Mouse (Mus musculus) right cerebral cortex, adult 2 months (tissue): Measurements from ENCODE around the gene Ankrd52.
A peak's percentile ranks its signal among the peaks of the same experiment; 100 is the strongest.

Experiments
- DNase-seq, 2 experiments: peaks; one replicate each; pipeline ENCODE4 v3.0.0; 2021 to 2022; ENCODE audit warnings: low spot score in 2 of 2

The Ankrd52 gene

DNA sequence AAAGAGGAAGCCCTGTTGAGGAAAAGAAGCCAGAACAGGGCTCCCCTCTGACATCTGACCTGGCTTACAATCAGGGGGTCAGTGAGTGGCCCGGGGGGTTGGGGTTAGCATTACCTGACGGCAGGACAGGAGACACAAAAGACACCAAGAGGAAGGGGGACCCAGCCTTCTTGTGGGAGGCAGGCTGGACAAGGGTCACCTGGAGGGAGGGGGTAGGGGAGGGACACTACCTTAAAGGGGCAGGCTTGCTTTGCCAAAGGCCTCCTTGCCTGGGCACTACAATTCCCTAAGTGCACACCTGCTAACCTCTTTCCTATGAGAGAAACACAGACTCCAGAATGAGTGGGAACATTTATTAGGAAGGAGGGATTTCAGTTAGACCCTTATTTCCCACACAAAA, 24.1 kb downstream of the Ankrd52 start, which contains the start of gene Slc39a5:
Slc39a5 (minus strand) TSS at position 174 of the 400 bp plus-strand sequence.
- no peak for DNase-seq

DNA sequence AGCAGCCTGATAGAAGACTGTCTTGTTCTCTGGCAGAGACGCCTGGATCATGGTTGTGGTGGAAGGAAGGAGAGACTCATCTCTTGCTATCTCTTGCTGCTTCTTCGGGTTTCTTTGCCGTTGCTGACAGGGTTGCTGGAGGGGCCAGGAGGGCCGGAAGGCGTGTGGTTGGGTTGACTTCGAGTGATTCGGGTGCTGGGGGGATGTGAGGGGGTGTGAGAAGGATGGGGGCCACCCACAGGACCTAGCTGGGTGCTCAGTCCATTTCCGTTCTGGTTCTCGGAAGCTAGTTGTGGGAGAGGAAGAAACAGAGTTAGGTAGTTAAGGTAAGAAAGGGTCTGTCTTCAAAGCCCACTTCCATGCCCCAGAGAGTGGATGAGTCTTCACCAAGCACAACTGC, 24.7 kb downstream of the Ankrd52 start:
- DNase-seq: no peak

DNA sequence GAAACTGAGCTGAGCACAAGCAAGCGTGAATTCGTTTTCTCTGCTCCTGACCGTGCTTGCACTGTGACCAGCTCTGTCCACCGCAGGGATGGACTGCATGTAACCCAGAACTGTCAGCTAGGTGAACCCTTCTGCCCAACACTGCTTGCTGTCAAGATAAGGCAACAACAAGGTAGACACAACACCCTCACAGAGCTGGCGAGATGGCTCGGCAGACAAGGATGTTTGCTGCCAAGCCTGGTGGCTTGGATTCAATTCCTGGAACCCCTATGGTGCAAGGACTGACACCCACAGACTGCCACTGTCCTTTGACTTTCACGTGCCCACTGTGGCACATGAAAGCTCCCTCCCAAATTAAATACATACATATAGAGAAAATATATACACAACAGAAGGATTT, 27.0 kb downstream of the Ankrd52 start:
- no peak for DNase-seq

DNA sequence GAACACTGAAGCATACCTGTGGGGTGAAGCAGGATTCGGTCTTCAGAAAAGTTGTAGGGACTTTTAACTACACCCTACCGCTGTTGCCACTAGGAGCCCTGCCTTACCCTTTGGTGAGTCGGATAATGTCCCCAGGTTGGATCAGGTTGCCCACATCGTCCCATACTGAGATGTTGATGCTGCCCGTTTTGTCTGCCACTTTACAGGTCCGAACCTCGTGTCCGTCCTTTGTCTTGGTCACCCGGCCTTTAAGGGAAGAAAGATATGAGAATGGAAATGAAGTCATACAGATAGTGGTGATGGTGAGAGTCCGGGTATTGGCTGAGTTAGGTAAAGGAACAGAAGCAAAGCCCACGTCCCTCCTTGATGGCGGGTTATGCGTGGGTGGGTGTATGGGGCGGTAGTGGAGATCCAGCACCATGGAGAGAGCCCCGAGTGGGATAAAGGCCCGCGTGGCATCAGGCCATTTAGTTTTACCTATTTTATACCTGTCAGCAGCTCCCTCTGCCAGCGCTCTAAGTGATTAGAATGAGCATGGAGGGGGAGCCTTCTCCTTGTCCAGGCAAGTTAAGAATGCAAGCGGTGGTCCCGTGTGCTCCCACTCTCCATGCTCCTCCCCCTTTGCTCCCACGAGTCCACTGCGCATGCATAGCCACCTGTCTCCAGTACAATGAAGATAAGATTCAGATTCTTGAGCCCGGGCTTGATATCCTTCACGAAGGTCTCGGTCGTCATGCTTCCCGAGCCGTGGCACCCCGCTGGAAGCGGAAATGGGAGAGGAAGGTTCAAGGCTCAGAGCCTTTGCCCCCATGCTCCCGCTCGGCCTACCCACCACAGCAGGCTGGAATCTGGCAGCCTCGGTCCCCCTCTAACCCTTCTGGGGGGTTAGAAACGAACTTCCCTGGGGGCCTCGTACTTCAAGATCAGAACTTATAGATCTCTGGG, 31.9 kb downstream of the Ankrd52 start:
- DNase-seq: peak; percentile 61 to 70

DNA sequence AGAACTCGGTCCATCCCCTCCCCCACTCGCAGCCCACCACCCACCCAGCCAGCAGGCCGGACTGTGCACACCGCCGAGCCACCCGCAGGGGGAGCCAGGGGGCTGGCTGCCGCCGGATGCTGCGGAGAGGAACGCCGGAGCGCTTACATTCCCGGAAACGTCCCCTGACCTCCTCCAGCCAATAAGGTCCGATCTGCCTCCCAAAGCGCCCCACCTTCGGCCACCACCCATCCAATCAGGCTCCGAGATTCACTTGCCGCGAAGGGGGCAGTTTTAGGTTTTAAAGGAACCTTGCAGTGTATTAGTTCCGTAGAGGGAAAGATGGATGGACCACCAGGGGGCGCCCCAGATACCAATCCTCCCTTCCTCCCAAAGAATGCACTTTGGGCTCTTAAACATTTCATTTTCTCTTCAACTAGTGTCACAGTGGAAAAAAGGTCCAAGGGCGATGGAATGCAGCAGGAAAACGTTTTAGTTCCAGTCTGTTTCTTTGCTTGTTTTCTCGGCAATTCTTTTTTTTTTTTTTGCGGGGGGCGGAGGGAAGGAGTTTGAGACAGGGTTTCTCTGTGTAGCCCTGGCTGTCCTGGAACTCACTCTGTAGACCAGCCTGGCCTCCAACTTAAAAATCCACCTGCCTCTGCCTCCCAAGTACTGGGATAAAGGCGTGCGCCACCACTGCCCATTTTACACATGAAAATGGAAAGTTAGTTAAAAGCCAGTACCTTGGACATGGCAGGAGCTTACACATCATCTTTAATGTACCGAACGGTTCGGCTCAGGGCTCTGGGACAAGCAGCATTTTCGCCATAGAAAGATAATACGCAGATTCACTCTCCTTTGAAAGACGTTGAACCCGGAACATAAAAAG, 33.0 kb downstream of the Ankrd52 start:
- peak; percentile 98 to 99 for DNase-seq

DNA sequence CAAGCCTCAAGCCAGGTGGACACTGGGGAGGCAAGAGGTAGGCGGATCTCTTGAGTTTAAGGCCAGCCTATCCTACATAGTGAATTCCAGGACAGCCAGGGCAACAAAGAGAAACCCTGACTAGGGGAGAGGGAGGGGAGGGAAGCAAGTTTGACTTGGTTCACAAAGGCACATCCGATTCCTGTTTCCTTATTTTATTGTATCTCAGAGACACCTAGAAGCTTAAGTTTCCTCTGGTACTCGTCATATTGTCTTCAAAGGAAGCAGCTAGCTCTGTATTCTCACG, 33.6 kb downstream of the Ankrd52 start:
- DNase-seq: no peak

DNA sequence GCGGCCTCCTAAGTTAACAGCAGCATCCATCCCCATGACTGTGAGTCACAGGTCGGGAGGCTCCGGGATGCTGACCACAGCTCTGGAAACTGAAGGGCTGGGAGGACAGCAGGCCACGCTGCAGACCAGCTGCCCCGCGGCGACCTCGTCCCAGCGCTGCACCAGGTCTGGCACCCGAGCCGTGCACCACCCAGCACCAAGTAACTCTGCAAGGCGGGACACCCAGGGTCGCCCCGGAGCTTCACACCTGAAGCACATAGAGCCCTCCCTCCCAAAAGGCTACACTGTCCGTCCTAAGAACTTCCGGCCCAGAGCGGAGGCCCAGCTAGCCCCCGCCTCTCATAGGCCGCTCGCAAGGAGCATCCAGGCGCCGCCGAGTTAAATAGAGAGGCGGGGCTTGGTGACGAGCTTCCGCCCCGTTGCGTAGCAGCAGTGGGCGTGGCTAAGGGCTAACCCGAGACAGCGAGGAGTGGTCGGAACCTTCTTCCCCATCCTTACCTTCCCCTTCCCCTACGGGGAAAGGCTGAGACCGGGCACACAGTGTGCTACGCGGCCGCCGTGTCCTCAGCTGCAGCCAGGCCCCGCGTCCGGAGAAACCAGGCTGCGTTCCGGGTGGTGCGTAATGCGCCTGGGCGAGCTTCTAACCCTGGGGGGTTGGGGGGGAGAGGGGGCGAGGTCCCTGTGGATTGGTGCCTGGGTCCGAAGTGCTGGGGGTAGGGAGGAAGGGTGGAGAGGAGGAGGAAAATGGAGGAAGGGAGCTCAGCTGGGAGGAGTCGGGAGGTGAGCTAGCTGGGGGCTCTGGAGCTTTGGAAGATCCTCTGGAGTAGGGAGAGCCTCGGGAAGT, 34.5 kb downstream of the Ankrd52 start, which contains the start of the genes Nabp2 and Rnf41:
Nabp2 (minus strand) TSS at position 282 of the 844 bp plus-strand sequence.
Rnf41 (plus strand) TSS at position 447 of the 844 bp plus-strand sequence.
- peak; percentile 92 to 96 for DNase-seq

DNA sequence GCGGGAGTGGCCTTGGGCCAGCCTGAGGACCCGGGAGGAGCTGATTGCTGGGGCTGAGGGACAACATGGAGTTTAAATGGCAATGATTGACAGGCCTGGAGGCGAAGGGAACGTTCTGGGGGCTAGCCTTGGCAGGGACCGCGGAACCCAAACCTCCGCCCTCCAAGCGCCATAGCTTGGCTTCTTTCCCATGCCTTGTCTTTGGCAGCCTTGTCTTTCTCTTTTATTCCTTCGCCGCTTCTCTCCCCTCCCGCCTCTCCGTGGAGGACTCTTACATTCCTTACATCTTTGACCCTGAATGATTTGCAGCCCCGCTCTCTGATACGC, 35.1 kb downstream of the Ankrd52 start:
- no peak for DNase-seq

DNA sequence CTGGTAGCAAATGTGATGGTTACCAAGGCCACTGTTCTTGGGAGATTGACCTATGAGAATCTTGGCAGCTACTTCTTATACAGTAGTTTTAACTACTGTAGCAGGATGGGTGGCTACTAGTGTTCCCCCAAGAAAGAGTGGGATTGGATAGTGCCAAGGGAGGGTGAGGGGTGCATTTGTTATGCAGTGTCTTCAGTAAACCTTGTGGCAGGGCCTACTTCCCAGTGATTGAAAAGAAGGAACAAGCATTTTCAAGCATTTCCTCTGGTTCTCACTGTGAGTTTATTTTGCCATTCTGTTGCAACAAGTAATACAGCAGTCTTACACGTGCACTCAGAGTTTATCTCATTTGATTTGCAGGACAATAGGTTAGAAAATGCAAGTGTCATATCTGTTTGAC, 35.6 kb downstream of the Ankrd52 start:
- DNase-seq: no peak

DNA sequence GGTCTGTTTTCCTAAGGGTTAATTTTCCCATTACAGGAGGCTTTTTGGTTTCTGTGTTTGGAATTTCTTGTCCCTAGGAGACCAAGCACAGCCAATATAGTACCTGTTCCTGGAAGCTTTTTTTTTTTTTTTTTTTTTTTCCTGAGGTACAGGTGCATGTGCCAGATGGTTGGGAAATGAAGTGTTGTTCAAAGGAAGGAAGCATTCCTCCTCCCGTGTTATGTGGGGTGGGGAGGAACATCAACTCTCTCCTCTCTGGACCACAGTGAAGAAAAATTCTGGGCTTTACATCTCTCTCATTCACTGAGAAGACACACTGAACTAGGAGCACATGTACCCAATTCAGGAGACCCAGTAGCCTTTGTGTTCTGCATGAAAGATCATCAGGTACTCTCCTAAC, 36.2 kb downstream of the Ankrd52 start:
- DNase-seq: no peak

DNA sequence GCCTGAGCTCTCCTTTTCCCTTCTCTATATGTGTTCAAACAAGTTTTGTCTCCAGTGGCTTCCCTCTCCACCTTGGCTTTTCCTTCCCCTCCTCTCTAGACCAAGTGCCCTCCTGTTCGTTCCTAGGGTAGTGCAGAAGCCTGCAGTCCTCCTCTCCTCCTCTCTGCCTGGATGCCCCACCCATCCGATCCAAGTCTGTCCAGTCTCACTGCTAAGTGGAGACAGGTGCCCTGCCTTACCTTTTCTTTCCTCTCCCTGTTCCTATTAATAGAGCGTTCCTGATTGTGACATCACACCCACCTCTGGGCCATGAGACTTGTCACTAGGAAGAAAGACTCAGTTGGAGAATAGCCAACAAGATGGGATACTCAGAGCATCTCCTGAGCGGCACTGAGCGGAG, 37.9 kb downstream of the Ankrd52 start:
- no peak for DNase-seq

DNA sequence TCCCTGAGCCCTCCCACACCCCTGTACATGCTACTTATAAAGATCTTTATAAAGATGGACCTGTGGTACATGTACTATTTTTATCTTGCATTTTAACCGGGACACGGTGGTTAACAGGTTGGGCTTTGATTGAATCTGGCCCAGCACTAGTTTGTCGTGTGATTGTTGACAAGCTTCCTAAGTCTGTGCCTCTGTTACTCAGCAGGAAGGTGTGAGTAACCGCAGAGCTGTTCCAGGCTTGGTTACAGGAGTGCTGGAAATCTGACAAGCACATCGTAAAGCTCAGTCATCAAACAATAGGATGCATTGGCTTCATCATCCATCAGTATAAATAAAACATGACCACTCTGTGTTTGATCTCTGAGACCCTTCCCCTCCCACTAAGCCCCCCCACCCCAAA, 45.5 kb downstream of the Ankrd52 start:
- no peak for DNase-seq

DNA sequence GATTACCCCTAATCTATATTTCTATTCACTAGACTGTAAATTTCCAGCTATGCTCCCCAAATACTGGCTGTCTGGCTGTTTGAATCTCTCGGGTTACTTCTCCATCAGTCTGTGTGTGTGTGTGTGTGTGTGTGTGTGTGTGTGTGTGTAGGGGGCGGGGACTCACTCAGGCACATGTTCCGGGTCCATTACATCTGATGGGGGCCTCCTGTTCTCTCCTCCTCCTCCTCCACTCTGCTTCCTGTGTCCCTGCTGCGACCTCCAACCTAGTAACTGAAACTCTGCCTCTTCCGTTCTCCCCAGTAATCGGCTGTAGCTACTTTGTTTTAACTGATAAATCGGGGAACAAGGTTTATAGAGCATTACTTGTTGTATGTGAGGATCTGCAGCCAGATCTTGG, 47.7 kb downstream of the Ankrd52 start:
- no peak for DNase-seq

DNA sequence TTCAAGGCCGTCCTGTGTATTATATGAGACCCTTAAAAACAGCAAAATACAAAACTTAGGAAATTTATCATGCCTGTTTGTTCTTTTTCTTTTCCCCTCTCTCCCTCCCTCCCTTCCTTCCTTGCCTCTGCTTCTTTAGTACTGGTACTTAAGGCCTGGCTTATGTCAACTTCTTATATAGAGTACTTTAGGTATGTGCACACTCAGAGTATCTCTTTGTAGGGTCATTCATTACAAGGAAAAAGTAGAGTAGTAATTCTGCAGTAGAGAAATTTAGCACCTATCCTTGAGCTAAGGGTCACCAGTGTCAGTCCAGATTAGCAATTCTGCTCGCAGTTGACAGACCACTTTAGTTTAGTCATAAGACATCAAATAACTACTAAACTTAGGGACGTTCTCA, 48.3 kb downstream of the Ankrd52 start:
- DNase-seq: no peak

DNA sequence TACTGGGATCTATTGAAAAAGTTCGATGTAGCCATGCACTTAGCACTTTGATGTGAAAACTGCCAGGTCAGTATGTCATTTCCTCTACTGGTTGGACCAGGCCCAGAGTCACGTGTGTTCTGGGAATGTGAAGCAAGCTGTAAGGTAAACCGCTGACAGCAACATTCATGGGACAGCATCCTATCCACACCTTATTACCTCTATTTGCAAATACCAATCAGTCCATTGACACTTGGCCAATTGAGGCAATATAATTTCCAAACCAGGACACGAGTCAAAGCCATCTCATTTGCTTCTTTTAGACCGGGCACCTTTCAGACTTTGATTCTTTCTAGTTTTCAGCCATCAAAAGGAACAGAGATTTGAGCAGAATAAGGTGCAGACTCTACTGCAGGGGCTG, 52.1 kb downstream of the Ankrd52 start:
- no peak for DNase-seq

DNA sequence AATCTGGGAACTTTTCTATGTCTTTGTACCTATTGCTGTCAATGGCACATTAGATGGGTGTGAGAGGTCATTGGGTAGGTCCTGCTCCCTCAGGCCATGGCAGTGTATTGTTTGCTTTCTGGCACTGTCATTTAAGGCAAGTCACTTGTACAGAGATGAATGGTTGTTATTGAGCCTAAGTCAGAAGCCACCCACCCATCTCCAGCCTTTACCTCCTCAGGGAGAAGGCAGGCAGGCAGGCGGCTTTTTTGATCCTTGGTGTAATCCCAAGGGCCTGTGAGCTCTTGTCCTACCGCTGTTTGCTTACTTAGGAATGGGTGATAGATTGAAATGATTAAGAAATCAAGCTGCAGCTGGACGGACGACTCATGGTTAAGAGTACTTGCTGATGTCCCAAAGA, 52.5 kb downstream of the Ankrd52 start:
- no peak for DNase-seq

DNA sequence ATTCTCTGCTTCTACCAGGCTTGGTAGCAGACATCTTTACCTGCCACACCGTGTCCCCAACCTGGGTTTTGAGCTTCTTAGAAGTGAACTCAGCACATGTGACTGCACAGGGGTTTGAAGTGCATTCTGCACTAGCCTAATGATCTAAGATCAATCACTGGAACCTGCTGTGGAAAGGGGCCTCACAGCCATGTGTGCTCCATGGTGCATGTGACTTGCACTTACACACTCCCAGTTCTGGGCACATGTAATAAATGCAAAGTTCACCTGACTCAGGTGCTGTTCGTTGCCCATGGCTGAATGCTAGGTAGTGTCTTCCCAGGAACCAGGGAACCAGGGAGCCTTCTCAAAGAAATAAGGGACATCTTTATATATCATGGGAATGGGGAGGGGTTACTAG, 56.5 kb downstream of the Ankrd52 start:
- DNase-seq: no peak

DNA sequence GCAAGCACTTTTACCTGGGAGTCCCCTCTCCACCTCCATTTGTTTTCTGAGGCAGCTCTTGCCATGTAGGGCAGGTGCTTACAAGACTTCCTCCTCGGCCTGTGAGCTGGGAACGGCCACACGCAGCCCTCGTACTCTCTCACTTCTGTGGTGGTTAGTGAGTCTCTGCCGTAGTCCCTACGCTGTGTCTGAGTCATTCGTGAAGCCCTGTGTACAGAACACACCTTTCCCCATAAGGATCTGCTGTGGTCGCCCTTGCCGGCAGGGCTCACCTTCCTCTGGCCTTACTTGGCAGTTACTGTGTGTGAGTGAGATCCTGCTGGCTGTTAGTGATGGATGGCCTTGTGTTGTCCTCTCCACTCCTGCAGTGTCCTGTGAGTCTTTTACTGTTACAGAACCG, 57.8 kb downstream of the Ankrd52 start:
- no peak for DNase-seq

DNA sequence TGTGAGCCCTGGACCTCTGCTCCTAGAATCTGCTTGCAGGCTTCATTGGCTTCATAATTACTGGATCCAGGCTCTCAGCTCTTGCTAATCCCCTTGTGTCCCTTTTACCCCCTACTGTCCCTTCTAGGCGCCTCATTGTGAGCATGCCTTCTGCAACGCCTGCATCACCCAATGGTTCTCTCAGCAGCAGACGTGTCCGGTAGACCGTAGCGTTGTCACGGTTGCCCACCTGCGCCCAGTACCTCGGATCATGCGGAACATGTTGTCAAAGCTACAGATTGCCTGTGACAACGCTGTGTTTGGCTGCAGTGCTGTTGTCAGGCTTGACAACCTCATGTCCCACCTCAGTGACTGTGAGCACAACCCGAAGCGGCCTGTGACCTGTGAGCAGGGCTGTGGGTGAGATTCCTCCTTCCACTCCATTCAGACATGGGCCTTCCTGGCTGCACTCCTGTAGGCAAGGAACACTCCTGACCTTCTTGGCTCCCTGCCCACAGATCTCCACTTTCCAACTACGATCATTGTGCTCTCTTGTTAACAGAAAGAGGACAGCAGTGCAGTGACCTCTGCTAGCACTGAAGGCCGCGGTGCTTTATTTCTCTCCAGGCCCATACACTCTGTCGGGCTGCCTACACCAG, 58.4 kb downstream of the Ankrd52 start:
- no peak for DNase-seq

DNA sequence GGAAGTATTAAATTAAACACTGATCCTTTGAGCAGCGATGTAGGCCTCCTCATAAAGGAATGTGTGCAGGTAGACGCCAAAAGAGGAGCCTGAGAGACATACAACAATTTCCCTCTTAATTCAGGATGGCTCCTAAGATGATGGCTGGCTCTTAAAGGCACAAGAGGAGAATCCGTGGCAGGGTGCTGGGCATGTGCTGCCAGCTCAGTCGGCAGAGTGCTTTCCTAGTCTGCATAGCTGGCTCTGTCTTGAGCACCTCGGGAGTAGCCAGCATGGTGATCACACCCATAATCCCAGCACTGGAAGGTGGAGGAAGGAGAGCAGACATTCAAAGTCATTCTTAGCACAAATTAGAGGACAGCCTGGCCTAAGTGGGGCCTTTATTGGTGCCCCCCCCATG, 59.0 kb downstream of the Ankrd52 start:
- DNase-seq: no peak

DNA sequence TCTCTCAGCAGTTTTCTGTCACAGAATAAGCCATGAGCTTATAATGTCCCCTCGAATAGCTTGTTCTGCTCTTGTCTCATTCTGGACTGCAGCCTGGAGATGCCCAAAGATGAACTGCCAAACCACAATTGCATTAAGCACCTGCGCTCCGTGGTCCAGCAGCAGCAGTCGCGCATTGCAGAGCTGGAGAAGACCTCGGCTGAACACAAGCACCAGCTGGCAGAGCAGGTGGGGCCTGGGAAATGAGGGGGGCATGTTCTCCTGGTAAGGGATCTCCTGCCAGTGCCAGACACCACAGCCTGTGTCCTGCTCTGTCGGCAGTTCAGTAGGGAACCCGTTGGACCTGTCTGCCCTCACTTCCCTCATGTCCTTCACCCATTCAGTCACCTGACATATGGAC, 59.5 kb downstream of the Ankrd52 start:
- no peak for DNase-seq
